Mouse (Mus musculus) heart, postnatal 0 days (tissue): ENCODE data around the gene Exoc3l2. TPM values are rescaled to one million over a fixed set of nuclear protein-coding genes. Genes with fewer than 3 reads are reported as not detected.

Experiments used
- ATAC-seq: fragments of 200-750 bp; cut with Nextera tagmentation; 2 replicates; pipeline ENCODE4 v1.8.0; 2017; ENCODE audit warnings: low read depth, moderate number of reproducible peaks, moderate library complexity; ENCODE audit not compliant: insufficient read depth
- DNase-seq: peaks from one replicate; pipeline ENCODE4 v3.0.0-alpha.2; 2016; ENCODE audit warnings: low spot score
- H3K27ac ChIP-seq: fragments of 300-500 bp; sonication (generic); 2 replicates; pipeline ENCODE4 v1.5.1; 2014; ENCODE audit warnings: low read depth, mild to moderate bottlenecking
- H3K27me3 ChIP-seq: fragments of 300-500 bp; sonication (generic); 2 replicates; pipeline ENCODE4 v1.6.1; 2014; ENCODE audit warnings: low read length, mixed read lengths; ENCODE audit not compliant: control insufficient read depth, insufficient read depth
- H3K36me3 ChIP-seq: fragments of 300-500 bp; sonication (generic); replicated peaks from 2 replicates; pipeline ENCODE4 v1.6.1; 2014; ENCODE audit warnings: low read length, mixed read lengths; ENCODE audit not compliant: control insufficient read depth, insufficient read depth
- H3K4me1 ChIP-seq: fragments of 300-500 bp; sonication (generic); 2 replicates; pipeline ENCODE4 v1.6.1; 2014; ENCODE audit warnings: antibody characterized with exemption; ENCODE audit not compliant: control insufficient read depth, insufficient read depth
- H3K4me2 ChIP-seq: fragments of 300-500 bp; sonication (generic); 2 replicates; pipeline ENCODE4 v1.6.1; 2014; ENCODE audit warnings: low read depth, mild to moderate bottlenecking, low read length, moderate library complexity
- H3K4me3 ChIP-seq: fragments of 300-500 bp; sonication (generic); 2 replicates; pipeline ENCODE4 v1.5.1; 2014; ENCODE audit warnings: low read depth, low read length
- H3K9ac ChIP-seq: fragments of 300-500 bp; sonication (generic); replicated peaks from 2 replicates; pipeline ENCODE4 v1.6.1; 2014; ENCODE audit warnings: low read depth, low read length, mixed read lengths
- H3K9me3 ChIP-seq: fragments of 300-500 bp; sonication (generic); replicated peaks from 2 replicates; pipeline ENCODE4 v1.6.1; 2016; ENCODE audit warnings: low read length; ENCODE audit not compliant: control insufficient read depth
- CTCF ChIP-seq: IDR thresholded peaks from 2 replicates; pipeline ENCODE4 v1.5.1; 2016; ENCODE audit warnings: antibody characterized with exemption, control low read depth, low read depth
- EP300 ChIP-seq: IDR thresholded peaks from 2 replicates; pipeline ENCODE4 v1.6.1; 2016; ENCODE audit warnings: antibody characterized with exemption, low read depth
- WGBS: fragments of 180-500 bp; shearing (Covaris S2); extraction: QIAGEN DNeasy Blood & Tissue Kit; methylation state at CpG from one replicate; pipeline ENCODE4 v1.1.7; 2014; 5-methylcytosine and 5-hydroxymethylcytosine counted together
- polyA plus RNA-seq: library from polyadenylated mRNA; unstranded; fragments of >200 nt; fragmentation: Nextera tagmentation; extraction: Ambion mirVana; gene quantifications from 2 replicates; pipeline ENCODE4 v1.2.1, GENCODE M21; 2015
- total RNA-seq: library from RNA; depleted of rRNA; stranded (reverse); fragments of >200 nt; gene quantifications from 2 replicates; pipeline ENCODE4 v1.2.3, GENCODE M21; 2014; ENCODE audit warnings: low replicate concordance

The Exoc3l2 gene
- total and polyA plus RNA-seq, 2 experiments from 2014 or later: 0.49 to 1.9 TPM

DNA sequence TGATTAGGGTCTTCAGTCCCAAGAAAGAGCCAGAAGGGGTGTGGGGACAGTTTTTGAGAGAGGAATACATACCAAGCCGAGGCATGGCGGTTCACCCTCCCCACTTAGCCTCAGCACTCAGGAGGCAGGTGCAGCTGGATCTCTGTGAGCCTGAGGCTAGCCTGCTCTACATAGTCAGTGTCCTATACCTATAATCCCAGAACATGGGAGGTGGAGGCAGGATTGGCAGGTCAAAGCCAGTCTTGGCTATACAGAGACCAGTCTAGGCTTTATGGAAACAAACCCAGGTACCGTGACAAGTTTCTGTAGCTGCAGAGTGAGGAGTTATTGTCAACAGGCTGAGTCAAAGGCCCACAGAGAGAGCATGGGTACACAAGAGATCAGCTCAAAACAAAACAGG is 40.0 kb upstream of the Exoc3l2 start:
- H3K27me3 ChIP-seq: peaks cover 13% of the 10 kb centered on the region; the same call in 1 of the 2 replicates
- H3K36me3 ChIP-seq: peaks cover 52% of the 10 kb centered on the region
- DNase-seq (no peak), ATAC-seq (no peak)
- H3K9me3 ChIP-seq: no peaks in the 10 kb centered on the region
- H3K9ac ChIP-seq: no peak overlapping the region
- H3K27ac ChIP-seq: no peak overlapping the region
- TF ChIP-seq EP300 (no peak), CTCF (no peak)
- H3K4me1 ChIP-seq: no peaks in the 10 kb centered on the region
- 78% methylated on average over 3 of the region's 3 CpGs for WGBS
- H3K4me2 ChIP-seq: no peak overlapping the region
- no peak overlapping the region for H3K4me3 ChIP-seq

DNA sequence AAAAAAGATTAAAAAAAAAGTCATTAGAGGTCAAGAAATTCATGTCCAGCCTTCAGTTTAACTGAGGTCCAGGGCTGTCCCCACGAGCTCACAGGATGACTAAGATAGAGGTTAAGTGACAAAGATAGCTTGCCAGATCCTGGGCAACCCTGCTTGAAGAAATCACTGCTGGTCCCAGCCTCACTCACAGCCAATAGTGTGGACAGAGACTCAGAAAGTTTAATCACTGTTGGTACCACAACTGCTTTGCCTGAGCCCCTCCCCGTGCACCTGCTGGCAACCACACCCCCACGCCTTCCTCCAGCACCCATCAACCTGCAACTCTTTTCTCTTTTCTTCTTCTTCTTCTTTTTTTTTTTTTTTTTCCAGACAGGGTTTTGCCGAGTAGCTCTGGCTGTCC is 39.1 kb upstream of the Exoc3l2 start:
- H3K9me3 ChIP-seq: no peaks in the 10 kb centered on the region
- WGBS: 45% methylated on average over 4 of the region's 4 CpGs
- H3K9ac ChIP-seq: no peak overlapping the region
- ATAC-seq: no peak
- H3K4me1 ChIP-seq: no peaks in the 10 kb centered on the region
- no peak overlapping the region for H3K4me3 ChIP-seq
- H3K4me2 ChIP-seq: no peak overlapping the region
- no peak overlapping the region for H3K27ac ChIP-seq
- peaks cover 13% of the 10 kb centered on the region; the same call in 1 of the 2 replicates for H3K27me3 ChIP-seq
- peaks cover 52% of the 10 kb centered on the region for H3K36me3 ChIP-seq
- DNase-seq: no peak
- TF ChIP-seq EP300 (no peak), CTCF (no peak)

DNA sequence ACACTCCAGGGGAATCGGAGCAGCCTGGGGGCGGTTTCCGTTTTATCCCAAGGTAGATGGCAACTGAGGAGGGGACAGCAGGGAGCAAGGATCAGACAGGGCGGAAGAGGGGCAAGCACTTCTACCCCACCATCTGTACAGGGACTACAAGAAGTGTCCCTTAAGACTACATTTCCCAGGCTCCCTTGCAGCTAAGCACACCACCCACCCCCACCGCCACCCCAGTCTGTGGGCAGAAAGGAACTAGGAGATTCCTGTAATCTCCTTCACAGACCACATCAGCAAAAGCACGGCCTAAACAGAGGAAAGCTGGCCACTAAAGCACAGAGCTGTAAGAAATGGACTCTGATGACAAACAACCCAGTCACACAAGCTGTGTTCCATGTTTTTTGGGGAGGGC is 36.8 kb upstream of the Exoc3l2 start:
- H3K4me1 ChIP-seq: no peaks in the 10 kb centered on the region
- H3K36me3 ChIP-seq: peaks cover 65% of the 10 kb centered on the region
- no peak overlapping the region for H3K27ac ChIP-seq
- ATAC-seq: no peak
- DNase-seq: no peak
- no peak overlapping the region for H3K4me2 ChIP-seq
- no peaks in the 10 kb centered on the region for H3K9me3 ChIP-seq
- H3K27me3 ChIP-seq: 0 out of 2 replicates have a peak, but pooled peaks cover 2% of the 10 kb centered on the region
- TF ChIP-seq EP300: no peak
- no peak for TF ChIP-seq CTCF
- WGBS: 78% methylated on average over 6 of the region's 6 CpGs
- no peak overlapping the region for H3K4me3 ChIP-seq
- H3K9ac ChIP-seq: no peak overlapping the region

DNA sequence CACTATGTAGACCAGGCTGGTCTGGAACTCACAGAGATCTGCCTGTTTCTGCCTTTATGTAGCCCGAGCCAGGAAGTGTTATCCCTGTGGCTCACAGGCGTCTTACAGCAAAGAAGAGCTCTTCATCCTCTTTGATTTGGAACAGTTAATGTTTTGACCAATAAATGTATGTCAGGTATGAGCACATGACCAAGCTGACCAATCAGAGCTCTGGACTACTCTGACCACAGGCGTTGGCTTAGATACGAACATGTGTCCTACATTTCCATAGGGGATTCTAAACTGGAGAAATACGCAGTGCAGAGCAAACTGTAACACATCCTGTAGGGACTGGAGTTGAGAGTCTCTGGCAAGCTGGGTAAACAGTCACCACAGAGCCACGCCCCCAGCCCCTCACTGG is 36.2 kb upstream of the Exoc3l2 start:
- peaks cover 70% of the 10 kb centered on the region for H3K36me3 ChIP-seq
- DNase-seq (no peak), ATAC-seq (no peak)
- TF ChIP-seq EP300 (no peak), CTCF (no peak)
- H3K27ac ChIP-seq: no peak overlapping the region
- 88% methylated on average over 6 of the region's 6 CpGs for WGBS
- H3K4me3 ChIP-seq: no peak overlapping the region
- no peak overlapping the region for H3K9ac ChIP-seq
- no peaks in the 10 kb centered on the region for H3K4me1 ChIP-seq
- H3K27me3 ChIP-seq: no peaks in the 10 kb centered on the region
- no peaks in the 10 kb centered on the region for H3K9me3 ChIP-seq
- H3K4me2 ChIP-seq: no peak overlapping the region

DNA sequence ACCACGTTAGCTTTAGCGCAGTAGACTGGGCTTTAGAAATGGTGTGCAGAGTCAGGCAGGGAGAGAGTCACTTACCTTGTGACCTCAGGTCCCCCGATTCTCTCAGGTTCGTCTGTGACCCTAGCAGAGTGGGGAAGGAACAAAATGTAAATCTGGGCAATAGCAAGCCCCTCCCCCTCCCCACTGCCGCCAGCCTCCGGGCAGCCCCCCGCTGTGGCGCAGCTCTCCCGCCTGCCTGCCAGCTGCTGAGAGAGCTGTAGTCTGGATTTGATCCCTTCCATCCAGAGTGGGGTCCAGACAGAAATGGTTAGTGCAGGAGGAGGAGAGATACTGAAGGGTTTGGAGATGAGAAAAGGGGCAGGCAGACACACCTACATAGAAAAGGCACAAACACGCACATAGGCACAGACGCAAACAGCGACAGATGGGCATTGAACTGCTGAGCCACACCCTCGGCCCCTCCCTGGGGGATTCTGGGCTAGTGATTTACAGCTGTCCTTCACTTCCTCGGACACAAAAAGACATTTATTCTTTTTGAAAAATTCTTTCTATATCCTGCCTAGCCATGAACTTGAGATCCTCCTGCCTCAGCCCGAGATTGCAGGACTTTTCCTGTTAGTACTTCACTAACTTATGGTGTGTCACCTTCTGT is 35.0 kb upstream of the Exoc3l2 start:
- TF ChIP-seq EP300 (no peak), CTCF (no peak)
- no peak for DNase-seq
- Histone ChIP-seq H3K27me3 (no peaks in the 10 kb centered on the region), H3K9ac (no peak overlapping the region), H3K27ac (no peak overlapping the region), H3K4me3 (no peak overlapping the region), H3K4me1 (no peaks in the 10 kb centered on the region), H3K4me2 (no peak overlapping the region), H3K36me3 (peaks cover 83% of the 10 kb centered on the region), H3K9me3 (no peaks in the 10 kb centered on the region)
- no peak for ATAC-seq
- 79% methylated on average over 15 of the region's 15 CpGs for WGBS

DNA sequence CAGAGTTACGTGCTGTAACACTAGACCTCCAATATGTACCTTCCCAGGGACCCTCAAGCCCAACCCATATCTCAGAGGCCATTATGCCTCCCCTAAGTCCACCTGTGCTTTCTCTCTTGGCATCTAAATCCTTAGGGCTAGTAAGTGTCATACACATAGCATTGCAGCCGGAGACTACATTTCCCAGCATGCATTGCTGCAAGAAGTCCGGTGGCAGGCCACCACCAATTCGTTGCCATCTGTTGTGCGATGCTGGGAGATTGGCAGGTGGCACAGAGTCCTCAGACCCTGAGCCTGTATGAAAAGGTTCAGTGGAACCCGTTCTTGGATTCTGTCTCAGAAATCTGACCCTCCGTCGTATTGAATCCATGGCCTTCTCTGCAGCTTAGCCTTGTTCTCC is 33.4 kb upstream of the Exoc3l2 start:
- ATAC-seq (no peak), DNase-seq (no peak)
- H3K9me3 ChIP-seq: no peaks in the 10 kb centered on the region
- no peak overlapping the region for H3K27ac ChIP-seq
- H3K9ac ChIP-seq: no peak overlapping the region
- H3K4me2 ChIP-seq: no peak overlapping the region
- no peaks in the 10 kb centered on the region for H3K4me1 ChIP-seq
- WGBS: 70% methylated on average over 8 of the region's 8 CpGs
- no peak for TF ChIP-seq CTCF
- TF ChIP-seq EP300: no peak
- H3K27me3 ChIP-seq: no peaks in the 10 kb centered on the region
- H3K4me3 ChIP-seq: no peak overlapping the region
- peaks cover 98% of the 10 kb centered on the region for H3K36me3 ChIP-seq
